Mouse (Mus musculus): ENCODE measurements around the gene Ccdc117. TPM values are rescaled to one million over a fixed set of nuclear protein-coding genes. Genes with fewer than 3 reads are reported as not detected.

The Ccdc117 gene
- 13.3 and 15.3 TPM in 2 replicates for polyA plus RNA-seq (2015; fragmentation: Nextera tagmentation; extraction: Ambion mirVana)

- H3K27me3 ChIP-seq = no peaks in the 10 kb centered on the region
- whole genome bisulfite sequencing = under 1% methylated on average over 65 of the region's 65 CpGs
- peak within 1 kb of the TSS; percentile 90 for H3K4me3 ChIP-seq (replicated peaks)
- peaks cover 30% of the 10 kb centered on the region for H3K4me1 ChIP-seq (replicated peaks)
- no peaks in the 10 kb centered on the region for H3K9me3 ChIP-seq
- peak within 1 kb of the TSS; percentile 90 for H3K9ac ChIP-seq (replicated peaks)
- H3K36me3 ChIP-seq = peaks cover 15% of the 10 kb centered on the region
- peak within 1 kb of the TSS; percentile 72 for H3K27ac ChIP-seq
- ATAC-seq = peak; percentile 99
- H3K4me2 ChIP-seq (replicated peaks) = peak within 1 kb of the TSS; percentile 82
Observed at GRCm38 (mm10) chr11:5541799-5542481, at the start of gene Ccdc117. Gene Ccdc117, minus strand, starts transcription at chr11:5542187.

DNA sequence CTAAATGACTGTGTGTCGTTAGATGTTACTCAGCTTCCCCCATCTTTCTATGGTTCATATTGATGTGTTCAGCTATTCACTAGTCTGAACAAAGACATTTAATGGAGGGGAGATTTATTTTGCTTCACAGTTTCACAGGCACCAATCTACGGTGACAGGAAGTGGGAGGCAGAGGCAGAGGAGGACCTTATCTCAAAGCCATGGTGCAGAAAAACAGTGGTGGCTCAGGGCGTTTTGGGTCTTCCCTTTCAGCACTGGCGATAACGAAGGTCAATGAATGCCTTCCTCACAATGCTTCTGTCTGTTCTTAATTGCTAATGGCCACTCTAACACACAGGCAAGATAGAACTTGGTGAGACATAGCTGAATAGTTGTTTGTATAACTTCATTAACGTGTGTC, 33.1 kb upstream of the Ccdc117 start:
- Histone ChIP-seq H3K4me3 (replicated peaks) (no peak overlapping the region), H3K36me3 (no peaks in the 10 kb centered on the region), H3K27me3 (no peaks in the 10 kb centered on the region), H3K9ac (replicated peaks) (no peak overlapping the region), H3K4me2 (replicated peaks) (no peak overlapping the region), H3K9me3 (no peaks in the 10 kb centered on the region), H3K27ac (no peak overlapping the region), H3K4me1 (replicated peaks) (peaks cover 5% of the 10 kb centered on the region; the same call in 1 of the 2 replicates)
- WGBS = 83% methylated on average over 6 of the region's 6 CpGs
- ATAC-seq = no peak

GRCm38 (mm10) chr11:5573821-5574220, 31.8 kb upstream of the Ccdc117 start:
- Histone ChIP-seq H3K27me3 (no peaks in the 10 kb centered on the region), H3K36me3 (no peaks in the 10 kb centered on the region)
- 81% methylated on average over 2 of the region's 2 CpGs for WGBS

DNA sequence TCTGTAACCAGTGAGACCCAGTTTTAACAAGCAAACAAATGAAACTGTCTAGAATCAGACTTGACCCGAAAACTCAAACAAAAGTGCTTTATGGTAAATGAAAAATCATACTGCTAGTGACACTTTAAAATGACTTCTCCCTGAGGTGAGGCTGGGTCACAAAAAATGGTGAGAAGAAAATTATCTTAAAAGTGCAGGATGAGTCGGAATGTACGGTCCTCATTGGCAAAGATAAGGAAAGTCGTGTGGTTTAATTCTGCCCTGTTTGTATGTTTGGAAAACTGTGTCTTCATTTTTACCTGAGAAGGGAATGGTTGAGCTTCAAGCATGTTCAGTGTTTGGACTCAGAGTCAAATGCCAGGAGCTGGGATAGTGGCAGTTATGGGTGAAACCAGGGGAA, 29.9 kb upstream of the Ccdc117 start:
- Histone ChIP-seq H3K9ac (replicated peaks) (no peak overlapping the region), H3K27me3 (no peaks in the 10 kb centered on the region), H3K4me3 (replicated peaks) (no peak overlapping the region), H3K27ac (no peak overlapping the region), H3K9me3 (no peaks in the 10 kb centered on the region), H3K4me1 (replicated peaks) (no peaks in the 10 kb centered on the region), H3K4me2 (replicated peaks) (no peak overlapping the region), H3K36me3 (no peaks in the 10 kb centered on the region)
- ATAC-seq = no peak
- WGBS = 94% methylated on average over 4 of the region's 4 CpGs

More at GRCm38 (mm10) chr11:5573821-5574220, 31.8 kb upstream of the Ccdc117 start:
- H3K9ac ChIP-seq (replicated peaks) = no peak overlapping the region
- H3K27ac ChIP-seq = no peak overlapping the region
- no peak overlapping the region for H3K4me2 ChIP-seq (replicated peaks)
- no peak overlapping the region for H3K4me3 ChIP-seq (replicated peaks)
- no peak for ATAC-seq
- H3K9me3 ChIP-seq = no peaks in the 10 kb centered on the region
- peaks cover 5% of the 10 kb centered on the region; the same call in 1 of the 2 replicates for H3K4me1 ChIP-seq (replicated peaks)

DNA sequence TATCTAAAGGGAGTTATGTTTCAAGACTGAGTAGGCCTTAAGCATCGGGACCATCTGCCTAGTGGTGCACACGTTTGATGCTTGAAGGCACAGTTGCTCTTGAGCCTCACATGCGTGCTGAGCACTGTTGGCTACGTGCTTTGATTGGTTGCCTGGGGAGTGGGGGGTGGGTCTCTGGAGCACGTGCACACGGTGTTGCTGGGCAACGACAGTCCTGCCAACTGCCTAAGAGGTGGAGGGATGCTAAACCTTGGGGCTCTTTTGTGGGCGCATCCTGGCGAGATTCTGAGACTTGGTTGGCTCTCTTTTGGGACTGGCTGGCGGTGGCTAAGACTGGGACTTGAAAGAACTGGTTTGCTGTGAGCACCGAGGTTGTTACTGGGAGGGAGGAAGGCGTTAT, 27.5 kb upstream of the Ccdc117 start, which contains the start of gene Ankrd36:
Gene Ankrd36 (plus strand): TSS at position 211 of the 400 bp plus-strand sequence.
- WGBS = 75% methylated on average over 12 of the region's 12 CpGs
- no peak within 1 kb of the TSS for H3K27ac ChIP-seq
- ATAC-seq = no peak
- no peaks in the 10 kb centered on the region for H3K9me3 ChIP-seq
- no peak within 1 kb of the TSS for H3K4me3 ChIP-seq (replicated peaks)
- H3K36me3 ChIP-seq = no peaks in the 10 kb centered on the region
- H3K4me2 ChIP-seq (replicated peaks) = no peak within 1 kb of the TSS
- H3K9ac ChIP-seq (replicated peaks) = no peak within 1 kb of the TSS
- no peaks in the 10 kb centered on the region for H3K27me3 ChIP-seq
- no peaks in the 10 kb centered on the region for H3K4me1 ChIP-seq (replicated peaks)

GRCm38 (mm10) chr11:5568082-5568481, 26.1 kb upstream of the Ccdc117 start:
- WGBS = 95% methylated on average over 5 of the region's 5 CpGs
- ATAC-seq = no peak
- Histone ChIP-seq H3K4me2 (replicated peaks) (no peak overlapping the region), H3K27me3 (no peaks in the 10 kb centered on the region), H3K9ac (replicated peaks) (no peak overlapping the region), H3K4me1 (replicated peaks) (peaks cover under 1% of the 10 kb centered on the region), H3K4me3 (replicated peaks) (no peak overlapping the region), H3K36me3 (no peaks in the 10 kb centered on the region), H3K27ac (no peak overlapping the region), H3K9me3 (no peaks in the 10 kb centered on the region)

- Histone ChIP-seq H3K27ac (no peak overlapping the region), H3K9me3 (no peaks in the 10 kb centered on the region), H3K27me3 (no peaks in the 10 kb centered on the region), H3K9ac (replicated peaks) (no peak overlapping the region), H3K36me3 (no peaks in the 10 kb centered on the region), H3K4me2 (replicated peaks) (no peak overlapping the region), H3K4me3 (replicated peaks) (no peak overlapping the region), H3K4me1 (replicated peaks) (peaks cover 5% of the 10 kb centered on the region)
- no peak for ATAC-seq
- WGBS = 94% methylated on average over 6 of the region's 6 CpGs
Observed at GRCm38 (mm10) chr11:5567654-5568053, 25.7 kb upstream of the Ccdc117 start.

GRCm38 (mm10) chr11:5566506-5566905, 24.5 kb upstream of the Ccdc117 start:
- no peak overlapping the region for H3K4me2 ChIP-seq (replicated peaks)
- no peak overlapping the region for H3K9ac ChIP-seq (replicated peaks)
- H3K4me1 ChIP-seq (replicated peaks) = peaks cover 6% of the 10 kb centered on the region
- no peak overlapping the region for H3K27ac ChIP-seq
- H3K4me3 ChIP-seq (replicated peaks) = no peak overlapping the region
- no peak for ATAC-seq
- 73% methylated on average over 2 of the region's 2 CpGs for WGBS
- no peaks in the 10 kb centered on the region for H3K9me3 ChIP-seq
- no peaks in the 10 kb centered on the region for H3K36me3 ChIP-seq
- H3K27me3 ChIP-seq = no peaks in the 10 kb centered on the region

DNA sequence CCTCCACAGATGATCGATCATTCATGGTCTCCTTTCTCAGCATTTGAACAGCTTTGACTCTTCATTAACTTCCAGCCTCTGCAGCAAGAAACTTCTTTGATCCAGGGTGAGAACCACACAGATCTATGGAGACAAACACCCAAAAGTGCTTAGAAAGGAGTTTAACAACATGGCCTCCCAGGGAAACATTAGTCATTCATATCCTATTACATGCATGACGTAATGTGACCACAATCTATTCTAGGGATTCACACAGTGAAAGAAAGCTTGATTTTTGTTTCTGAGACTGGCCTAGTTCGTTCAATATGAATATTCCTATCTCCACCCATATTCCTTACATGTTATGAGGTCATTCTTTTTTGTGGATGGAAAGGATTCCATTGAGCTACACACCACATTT, 23.6 kb upstream of the Ccdc117 start:
- ATAC-seq = no peak
- Histone ChIP-seq H3K4me3 (replicated peaks) (no peak overlapping the region), H3K4me2 (replicated peaks) (no peak overlapping the region)

DNA sequence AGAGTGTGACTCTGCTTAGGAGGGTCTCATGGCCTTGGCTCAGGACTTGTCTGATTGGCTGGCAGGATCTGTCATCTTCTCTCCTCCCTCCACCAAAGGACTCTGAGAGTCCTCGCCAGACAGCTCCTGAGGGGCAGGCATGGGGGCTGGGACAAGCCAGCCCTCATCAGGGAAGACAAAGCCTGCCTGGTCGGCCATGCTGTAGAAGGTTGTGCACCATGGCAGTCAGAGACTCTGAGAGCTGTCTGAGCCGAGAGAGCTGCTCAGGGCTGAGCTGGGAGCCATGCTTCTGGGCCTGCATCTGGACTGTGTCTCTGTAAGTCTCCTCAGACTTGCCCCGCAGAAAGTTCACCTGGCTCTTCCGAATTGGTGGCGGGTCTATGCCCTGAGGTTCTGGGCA, 21.9 kb upstream of the Ccdc117 start:
- no peak overlapping the region for H3K27ac ChIP-seq
- H3K9me3 ChIP-seq = no peaks in the 10 kb centered on the region
- H3K4me3 ChIP-seq (replicated peaks) = no peak overlapping the region
- ATAC-seq = no peak
- 58% methylated on average over 6 of the region's 6 CpGs for WGBS
- H3K36me3 ChIP-seq = no peaks in the 10 kb centered on the region
- no peaks in the 10 kb centered on the region for H3K27me3 ChIP-seq
- no peak overlapping the region for H3K9ac ChIP-seq (replicated peaks)
- no peak overlapping the region for H3K4me2 ChIP-seq (replicated peaks)
- H3K4me1 ChIP-seq (replicated peaks) = peaks cover 6% of the 10 kb centered on the region

More for the DNA sequence above, 23.6 kb upstream of the Ccdc117 start:
- H3K27ac ChIP-seq = no peak overlapping the region
- no peaks in the 10 kb centered on the region for H3K27me3 ChIP-seq
- H3K4me1 ChIP-seq (replicated peaks) = peaks cover 6% of the 10 kb centered on the region
- H3K9ac ChIP-seq (replicated peaks) = no peak overlapping the region
- no peaks in the 10 kb centered on the region for H3K36me3 ChIP-seq
- WGBS = 76% methylated on average over 3 of the region's 3 CpGs
- no peaks in the 10 kb centered on the region for H3K9me3 ChIP-seq

DNA sequence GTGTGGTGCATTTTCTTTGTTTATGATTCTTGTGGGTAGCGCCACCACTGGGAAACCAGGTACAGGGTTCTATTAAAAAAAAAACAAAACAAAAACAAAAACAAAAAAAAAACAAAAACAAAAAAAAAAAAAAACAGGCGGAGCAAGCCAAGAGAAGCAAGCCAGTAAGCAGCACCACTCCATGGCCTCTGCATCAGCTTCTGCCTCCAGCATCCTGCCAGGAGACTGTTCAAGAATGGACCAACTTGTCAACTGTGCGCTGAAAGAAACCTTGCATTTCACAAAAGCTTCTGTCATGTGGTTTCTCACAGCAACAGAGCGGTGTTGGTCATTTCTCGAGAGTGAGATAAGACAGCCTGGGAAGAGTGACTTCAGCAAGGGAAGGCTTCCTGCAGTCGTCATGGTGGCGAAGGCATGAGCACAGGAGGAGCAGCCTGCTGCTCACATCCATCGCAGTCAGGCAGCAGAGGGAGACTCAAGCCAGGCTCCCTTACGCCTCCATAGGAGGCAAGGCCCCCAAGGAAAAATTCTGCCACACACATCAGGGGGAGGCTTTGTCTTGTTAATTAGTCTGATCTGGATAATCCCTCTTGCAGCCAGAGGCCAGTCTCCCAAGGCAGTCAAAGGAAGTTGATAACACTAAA, 20.8 kb upstream of the Ccdc117 start:
- H3K4me3 ChIP-seq (replicated peaks) = no peak overlapping the region
- WGBS = 18% methylated on average over 9 of the region's 9 CpGs
- peak; percentile 79 for ATAC-seq
- no peaks in the 10 kb centered on the region for H3K36me3 ChIP-seq
- H3K4me1 ChIP-seq (replicated peaks) = peaks cover 6% of the 10 kb centered on the region
- H3K27me3 ChIP-seq = no peaks in the 10 kb centered on the region
- 0 out of 2 replicates have a peak overlapping the region, but pooled peaks have one; percentile 3 for H3K4me2 ChIP-seq (replicated peaks)
- no peak overlapping the region for H3K27ac ChIP-seq
- H3K9me3 ChIP-seq = no peaks in the 10 kb centered on the region
- no peak overlapping the region for H3K9ac ChIP-seq (replicated peaks)

DNA sequence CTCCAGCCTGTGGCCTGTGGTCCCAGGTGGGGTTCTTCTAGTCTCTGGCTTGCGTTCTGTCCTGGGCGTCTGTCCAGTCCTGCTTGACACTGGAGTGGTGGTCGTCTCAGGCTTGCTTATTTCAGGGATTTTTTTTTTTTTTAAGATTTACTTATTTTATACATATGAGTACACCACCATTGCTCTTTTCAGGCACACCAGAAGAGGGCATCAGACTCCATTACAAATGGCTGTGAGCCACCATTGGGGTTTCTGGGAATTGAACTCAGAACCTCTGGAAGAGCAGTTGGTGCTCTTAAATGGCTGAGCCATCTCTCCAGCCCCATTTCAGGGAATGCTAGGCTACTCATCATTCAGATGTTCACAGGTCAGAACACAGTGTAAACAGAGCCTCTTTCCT, 18.3 kb upstream of the Ccdc117 start:
- Histone ChIP-seq H3K9ac (replicated peaks) (no peak overlapping the region), H3K4me2 (replicated peaks) (no peak overlapping the region), H3K27ac (no peak overlapping the region), H3K36me3 (no peaks in the 10 kb centered on the region), H3K4me1 (replicated peaks) (peaks cover 6% of the 10 kb centered on the region), H3K27me3 (no peaks in the 10 kb centered on the region), H3K4me3 (replicated peaks) (no peak overlapping the region), H3K9me3 (no peaks in the 10 kb centered on the region)
- WGBS = 86% methylated on average over 3 of the region's 3 CpGs
- ATAC-seq = no peak
